Mouse (Mus musculus): ENCODE results near the gene Krtap5-4. TPM values are rescaled to one million over a fixed set of nuclear protein-coding genes. Genes with fewer than 3 reads are reported as not detected.

Gene Krtap5-4
- total RNA-seq, 4 experiments from 2014 or later, result not detected

Other genes with a start within 250 kb of the Krtap5-4 start
- 10 to 100 TPM; 28.9 to 34.4 (median 30.9) TPM for gene Mob2, start 242.5 kb upstream of the Krtap5-4 start, total RNA-seq (2022)
- gene Dusp8, start 207.7 kb upstream of the Krtap5-4 start, total RNA-seq (2022), result 100 to 1,000 TPM; 103 to 110 (median 106) TPM
- not detected for gene Gm45618, start 182.8 kb upstream of the Krtap5-4 start, total RNA-seq (2022)
- not detected for gene Gm39115, start 167.5 kb upstream of the Krtap5-4 start, total RNA-seq (2022)
- gene Gm45337, start 158.9 kb upstream of the Krtap5-4 start, total RNA-seq (2022), result not detected
- not detected for gene Gm29735, start 146.4 kb upstream of the Krtap5-4 start, total RNA-seq (2022)
- gene Gm4553, start 137.8 kb upstream of the Krtap5-4 start, total RNA-seq (2022), result not detected
- gene Krtap5-2, start 127.5 kb upstream of the Krtap5-4 start, total RNA-seq (2022), result not detected
- gene Gm10153, start 113.2 kb upstream of the Krtap5-4 start, total RNA-seq (2022), result not detected
- not detected for gene Krtap5-3, start 102.2 kb upstream of the Krtap5-4 start, total RNA-seq (2022)
- gene Gm7579, start 91.7 kb upstream of the Krtap5-4 start, total RNA-seq (2022), result not detected
- not detected for gene Krtap5-5, start 73.6 kb upstream of the Krtap5-4 start, total RNA-seq (2022)
- not detected for gene Gm40460, start 62.5 kb upstream of the Krtap5-4 start, total RNA-seq (2022)
- not detected for gene Gm2431, start 45.2 kb upstream of the Krtap5-4 start, total RNA-seq (2022)
- not detected for gene Gm4559, start 29.2 kb upstream of the Krtap5-4 start, total RNA-seq (2022)
- not detected for gene Krtap5-1, start 6.4 kb upstream of the Krtap5-4 start, total RNA-seq (2022)
- gene Ifitm10, start 70.2 kb downstream of the Krtap5-4 start, total RNA-seq (2022), result 10 to 100 TPM; 33.3 to 40.3 (median 35.8) TPM
- 10 to 100 TPM in 2 of 4 experiments, 1 to 10 TPM in 2; 2.0 to 27.5 (median 16.4) TPM for gene Gm49369, start 79.1 kb downstream of the Krtap5-4 start, total RNA-seq (2022)
- gene Ctsd, start 84.5 kb downstream of the Krtap5-4 start, total RNA-seq (2022), result 1,000 to 10,000 TPM in 2 of 4 experiments, 100 to 1,000 TPM in 2; 302 to 1,974 (median 897) TPM
- 1 to 10 TPM in 2 of 4 experiments, under 1 TPM in 1, not detected in 1; 0.29 to 2.3 (median 1.9) TPM for gene Syt8, start 131.3 kb downstream of the Krtap5-4 start, total RNA-seq (2022)
- gene Tnni2, start 138.3 kb downstream of the Krtap5-4 start, total RNA-seq (2022), result 1 to 10 TPM; 1.2 to 4.9 (median 2.7) TPM
- gene Lsp1, start 157.3 kb downstream of the Krtap5-4 start, total RNA-seq (2022), result 10 to 100 TPM in 2 of 4 experiments, 1 to 10 TPM in 2; 2.2 to 18.3 (median 8.4) TPM
- 1 to 10 TPM in 2 of 4 experiments, not detected in 2; 1.2 to 3.8 TPM for gene Tnnt3, start 195.3 kb downstream of the Krtap5-4 start, total RNA-seq (2022)
- gene Mrpl23, start 229.1 kb downstream of the Krtap5-4 start, total RNA-seq (2022), result 1 to 10 TPM; 4.8 to 6.8 (median 5.7) TPM